Mouse (Mus musculus) hindbrain, postnatal 0 days (tissue): ENCODE results near the gene Pdzrn4. TPM values are rescaled to one million over a fixed set of nuclear protein-coding genes. Genes with fewer than 3 reads are reported as not detected.

Source experiments
- ATAC-seq: fragments of 200-750 bp; cut with Nextera tagmentation; 2 replicates; pipeline ENCODE4 v1.8.0; 2017; ENCODE audit warnings: mild to moderate bottlenecking, moderate TSS enrichment, moderate library complexity
- DNase-seq: peaks from one replicate; pipeline ENCODE4 v3.0.0-alpha.2; 2015; ENCODE audit warnings: low spot score
- H3K27ac ChIP-seq: fragments of 300-500 bp; sonication (generic); 2 replicates; pipeline ENCODE4 v1.5.1; 2014; ENCODE audit warnings: mild to moderate bottlenecking
- H3K27me3 ChIP-seq: fragments of 300-500 bp; sonication (generic); 2 replicates; pipeline ENCODE4 v1.6.1; 2014; ENCODE audit warnings: low read length, mixed read lengths; ENCODE audit not compliant: insufficient read depth
- H3K36me3 ChIP-seq: fragments of 300-500 bp; sonication (generic); 2 replicates; pipeline ENCODE4 v1.6.1; 2014; ENCODE audit warnings: low read length, mixed read lengths; ENCODE audit not compliant: insufficient read depth
- H3K4me1 ChIP-seq: fragments of 300-500 bp; sonication (generic); 2 replicates; pipeline ENCODE4 v1.6.1; 2014; ENCODE audit warnings: antibody characterized with exemption, low read length, mixed read lengths; ENCODE audit not compliant: insufficient read depth
- H3K4me2 ChIP-seq: fragments of 300-500 bp; sonication (generic); 2 replicates; pipeline ENCODE4 v1.6.1; 2014; ENCODE audit warnings: low read depth, mild to moderate bottlenecking, low read length, moderate library complexity, mixed read lengths
- H3K4me3 ChIP-seq: fragments of 300-500 bp; sonication (generic); 2 replicates; pipeline ENCODE4 v1.5.1; 2014; ENCODE audit warnings: low read length
- H3K9ac ChIP-seq: fragments of 300-500 bp; sonication (generic); replicated peaks from 2 replicates; pipeline ENCODE4 v1.6.1; 2014; ENCODE audit warnings: mild to moderate bottlenecking, low read length, moderate library complexity, mixed read lengths
- H3K9me3 ChIP-seq: fragments of 300-500 bp; sonication (generic); 2 replicates; pipeline ENCODE4 v1.6.1; 2016; ENCODE audit warnings: low read length, mixed read lengths
- CTCF ChIP-seq: IDR thresholded peaks from 2 replicates; pipeline ENCODE4 v1.5.1; 2016; ENCODE audit warnings: antibody characterized with exemption, control low read depth, low read depth
- WGBS: fragments of 180-500 bp; shearing (Covaris S2); extraction: QIAGEN DNeasy Blood & Tissue Kit; methylation state at CpG from one replicate; pipeline ENCODE4 v1.1.7; 2014; 5-methylcytosine and 5-hydroxymethylcytosine counted together
- polyA plus RNA-seq: library from polyadenylated mRNA; unstranded; fragments of >200 nt; fragmentation: Nextera tagmentation; extraction: Ambion mirVana; gene quantifications from 2 replicates; pipeline ENCODE4 v1.2.1, GENCODE M21; 2015
- total RNA-seq: library from RNA; depleted of rRNA; stranded (reverse); fragments of >200 nt; gene quantifications from 2 replicates; pipeline ENCODE4 v1.2.3, GENCODE M21; 2014

Gene Pdzrn4
- total and polyA plus RNA-seq, 2 experiments from 2014 or later = 17.1 to 17.8 TPM

- H3K27me3 ChIP-seq = no peaks in the 10 kb centered on the region
- ATAC-seq = no peak
- 15% methylated on average over 2 of the region's 2 CpGs for WGBS
- 0 out of 2 replicates have a peak, but pooled peaks cover 4% of the 10 kb centered on the region for H3K4me1 ChIP-seq
- no peak overlapping the region for H3K4me3 ChIP-seq
- no peak for TF ChIP-seq CTCF
- no peaks in the 10 kb centered on the region for H3K36me3 ChIP-seq
- H3K9ac ChIP-seq = no peak overlapping the region
- H3K27ac ChIP-seq = no peak overlapping the region
- no peak overlapping the region for H3K4me2 ChIP-seq
- DNase-seq = no peak
- H3K9me3 ChIP-seq = no peaks in the 10 kb centered on the region
Measured at GRCm38 (mm10) chr15:92629172-92629571, 232.5 kb downstream of the Pdzrn4 start.

- no peaks in the 10 kb centered on the region for H3K27me3 ChIP-seq
- no peaks in the 10 kb centered on the region for H3K4me1 ChIP-seq
- H3K9me3 ChIP-seq = no peaks in the 10 kb centered on the region
- no peak for TF ChIP-seq CTCF
- ATAC-seq = no peak
- H3K36me3 ChIP-seq = no peaks in the 10 kb centered on the region
- DNase-seq = peak; percentile 17
- H3K27ac ChIP-seq = no peak overlapping the region
- H3K9ac ChIP-seq = no peak overlapping the region
- H3K4me3 ChIP-seq = no peak overlapping the region
- WGBS = 80% methylated on average over 14 of the region's 14 CpGs
- H3K4me2 ChIP-seq = no peak overlapping the region
Measured at GRCm38 (mm10) chr15:92634044-92634610, 237.4 kb downstream of the Pdzrn4 start.

GRCm38 (mm10) chr15:92640212-92641082 lies 243.8 kb downstream of the Pdzrn4 start:
- DNase-seq (peak; percentile 48), ATAC-seq (no peak)
- H3K27me3 ChIP-seq = no peaks in the 10 kb centered on the region
- H3K36me3 ChIP-seq = no peaks in the 10 kb centered on the region
- no peak overlapping the region for H3K9ac ChIP-seq
- WGBS = 34% methylated on average over 18 of the region's 18 CpGs
- H3K4me2 ChIP-seq = peak overlapping the region; percentile 26
- TF ChIP-seq CTCF = no peak
- no peaks in the 10 kb centered on the region for H3K4me1 ChIP-seq
- no peaks in the 10 kb centered on the region for H3K9me3 ChIP-seq
- H3K4me3 ChIP-seq = no peak overlapping the region
- no peak overlapping the region for H3K27ac ChIP-seq

- H3K4me1 ChIP-seq = no peaks in the 10 kb centered on the region
- ATAC-seq (no peak), DNase-seq (no peak)
- no peak overlapping the region for H3K4me3 ChIP-seq
- H3K27ac ChIP-seq = no peak overlapping the region
- TF ChIP-seq CTCF = no peak
- H3K9ac ChIP-seq = no peak overlapping the region
- H3K27me3 ChIP-seq = no peaks in the 10 kb centered on the region
- WGBS = 68% methylated on average over 11 of the region's 11 CpGs
- H3K9me3 ChIP-seq = no peaks in the 10 kb centered on the region
- H3K4me2 ChIP-seq = no peak overlapping the region
- no peaks in the 10 kb centered on the region for H3K36me3 ChIP-seq
Measured at GRCm38 (mm10) chr15:92671279-92672051, 274.8 kb downstream of the Pdzrn4 start.

- 85% methylated on average over 5 of the region's 5 CpGs for WGBS
- H3K27me3 ChIP-seq = no peaks in the 10 kb centered on the region
- TF ChIP-seq CTCF = no peak
Measured at GRCm38 (mm10) chr15:92676096-92676495, 279.4 kb downstream of the Pdzrn4 start.

GRCm38 (mm10) chr15:92678377-92678776 lies 281.7 kb downstream of the Pdzrn4 start:
- Histone ChIP-seq H3K4me2 (no peak overlapping the region), H3K9me3 (no peaks in the 10 kb centered on the region), H3K27me3 (no peaks in the 10 kb centered on the region), H3K36me3 (no peaks in the 10 kb centered on the region), H3K9ac (no peak overlapping the region), H3K27ac (no peak overlapping the region), H3K4me3 (no peak overlapping the region), H3K4me1 (no peaks in the 10 kb centered on the region)
- ATAC-seq (no peak), DNase-seq (no peak)
- 75% methylated on average over 6 of the region's 6 CpGs for WGBS
- TF ChIP-seq CTCF = no peak

More at GRCm38 (mm10) chr15:92676096-92676495, 279.4 kb downstream of the Pdzrn4 start:
- ATAC-seq (no peak), DNase-seq (no peak)
- Histone ChIP-seq H3K4me1 (no peaks in the 10 kb centered on the region), H3K9ac (no peak overlapping the region), H3K4me3 (no peak overlapping the region), H3K36me3 (no peaks in the 10 kb centered on the region), H3K4me2 (no peak overlapping the region), H3K27ac (no peak overlapping the region), H3K9me3 (no peaks in the 10 kb centered on the region)
